Mouse (Mus musculus) forebrain, embryonic 13.5 days (tissue): Measurements from ENCODE around the gene Irgc1. TPM values are rescaled to one million over a fixed set of nuclear protein-coding genes. Genes with fewer than 3 reads are reported as not detected.
A peak's percentile ranks its signal among the peaks of the same experiment; 100 is the strongest.

Experiments
- ATAC-seq: fragments of 200-750 bp; cut with Nextera tagmentation; 2 replicates; pipeline ENCODE4 v1.8.0; 2017
- H3K27ac ChIP-seq: fragments of 300-500 bp; sonication (generic); 2 replicates; pipeline ENCODE4 v1.5.1; 2015; ENCODE audit warnings: inconsistent platforms, mild to moderate bottlenecking, moderate library complexity
- H3K27me3 ChIP-seq: fragments of 300-500 bp; sonication (generic); 2 replicates; pipeline ENCODE4 v1.6.1; 2015; ENCODE audit warnings: mild to moderate bottlenecking, inconsistent platforms
- H3K36me3 ChIP-seq: fragments of 300-500 bp; sonication (generic); 2 replicates; pipeline ENCODE4 v1.6.1; 2015; ENCODE audit warnings: mild to moderate bottlenecking, inconsistent platforms; ENCODE audit not compliant: poor library complexity, severe bottlenecking
- H3K4me1 ChIP-seq: fragments of 300-500 bp; sonication (generic); 2 replicates; pipeline ENCODE4 v1.6.1; 2015; ENCODE audit warnings: inconsistent platforms
- H3K4me2 ChIP-seq: fragments of 300-500 bp; sonication (generic); 2 replicates; pipeline ENCODE4 v1.6.1; 2015; ENCODE audit warnings: inconsistent platforms, mild to moderate bottlenecking, moderate library complexity
- H3K4me3 ChIP-seq: fragments of 300-500 bp; sonication (generic); 2 replicates; pipeline ENCODE4 v1.5.1; 2015; ENCODE audit warnings: mild to moderate bottlenecking, inconsistent platforms
- H3K9ac ChIP-seq: fragments of 300-500 bp; sonication (generic); 2 replicates; pipeline ENCODE4 v1.6.1; 2015; ENCODE audit warnings: mild to moderate bottlenecking, inconsistent platforms
- H3K9me3 ChIP-seq: fragments of 300-500 bp; sonication (generic); replicated peaks from 2 replicates; pipeline ENCODE4 v1.6.1; 2016; ENCODE audit warnings: inconsistent platforms
- WGBS: fragments of 180-500 bp; shearing (Covaris S2); methylation state at CpG from one replicate; pipeline ENCODE4 v1.1.7; 2015; 5-methylcytosine and 5-hydroxymethylcytosine counted together
- polyA plus RNA-seq: library from polyadenylated mRNA; unstranded; fragments of >200 nt; fragmentation: Nextera tagmentation; extraction: Ambion mirVana; gene quantifications from 2 replicates; pipeline ENCODE4 v1.2.1, GENCODE M21; 2015

The Irgc1 gene
- polyA plus RNA-seq, 1 experiment from 2014 or later = 0.15 TPM

- no peaks in the 10 kb centered on the region for H3K9me3 ChIP-seq
- no peak overlapping the region for H3K27ac ChIP-seq
- 79% methylated on average over 7 of the region's 7 CpGs for WGBS
- no peaks in the 10 kb centered on the region for H3K4me1 ChIP-seq
- no peak for ATAC-seq
- H3K9ac ChIP-seq = no peak overlapping the region
- H3K4me3 ChIP-seq = no peak overlapping the region
- no peaks in the 10 kb centered on the region for H3K36me3 ChIP-seq
- no peaks in the 10 kb centered on the region; the same call in 1 of the 2 replicates for H3K27me3 ChIP-seq
- no peak overlapping the region for H3K4me2 ChIP-seq
Observed at GRCm38 (mm10) chr7:24446697-24447340, 5.3 kb downstream of the Irgc1 start.

DNA sequence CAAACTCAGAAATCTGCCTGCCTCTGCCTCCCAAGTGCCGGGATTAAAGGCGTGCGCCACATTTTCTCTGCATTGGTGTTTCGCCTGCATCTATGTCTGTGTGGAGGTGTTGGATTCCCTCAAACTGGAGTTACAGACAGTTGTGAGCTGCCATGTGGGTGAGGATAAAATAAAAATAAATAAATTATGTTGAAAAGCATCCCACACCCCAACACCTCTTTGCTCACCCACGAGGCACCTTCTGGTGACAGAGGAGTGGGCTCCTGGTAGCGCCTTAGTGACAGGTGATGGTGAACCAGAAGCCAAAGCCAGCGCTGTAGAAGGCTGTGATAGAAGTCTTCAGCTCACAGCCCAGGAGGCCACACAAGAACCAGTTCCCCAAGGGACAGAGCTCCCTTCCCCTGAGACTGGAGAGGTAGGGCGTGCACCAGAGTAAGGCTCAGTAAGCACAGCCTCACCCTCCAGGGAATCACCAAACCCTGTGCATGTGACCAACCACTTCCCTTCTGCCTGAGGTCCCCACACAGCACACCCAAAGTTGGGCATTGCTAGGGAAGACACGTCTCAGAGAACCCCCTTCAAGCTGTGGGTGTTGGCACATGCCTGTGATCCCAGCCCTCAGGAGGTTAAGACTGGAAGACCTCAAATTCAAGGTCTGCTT, 6.7 kb downstream of the Irgc1 start:
- WGBS = 91% methylated on average over 9 of the region's 9 CpGs
- no peak overlapping the region for H3K9ac ChIP-seq

GRCm38 (mm10) chr7:24442313-24442712, 9.8 kb downstream of the Irgc1 start:
- Histone ChIP-seq H3K36me3 (no peaks in the 10 kb centered on the region), H3K4me3 (no peak overlapping the region), H3K4me1 (no peaks in the 10 kb centered on the region), H3K4me2 (no peak overlapping the region), H3K9me3 (no peaks in the 10 kb centered on the region), H3K27ac (no peak overlapping the region), H3K27me3 (no peaks in the 10 kb centered on the region), H3K9ac (no peak overlapping the region)
- WGBS = 79% methylated on average over 8 of the region's 8 CpGs
- ATAC-seq = no peak

More for the DNA sequence above, 6.7 kb downstream of the Irgc1 start:
- Histone ChIP-seq H3K9me3 (no peaks in the 10 kb centered on the region), H3K4me2 (no peak overlapping the region), H3K4me1 (no peaks in the 10 kb centered on the region), H3K4me3 (no peak overlapping the region), H3K27ac (no peak overlapping the region), H3K36me3 (no peaks in the 10 kb centered on the region), H3K27me3 (no peaks in the 10 kb centered on the region)
- ATAC-seq = no peak

- no peak overlapping the region for H3K4me3 ChIP-seq
- H3K36me3 ChIP-seq = no peaks in the 10 kb centered on the region
- H3K9ac ChIP-seq = no peak overlapping the region
- no peak for ATAC-seq
- H3K4me2 ChIP-seq = no peak overlapping the region
- 4% methylated on average over 1 of the region's 1 CpGs for WGBS
- H3K4me1 ChIP-seq = no peaks in the 10 kb centered on the region
- H3K9me3 ChIP-seq = no peaks in the 10 kb centered on the region
- H3K27me3 ChIP-seq = no peaks in the 10 kb centered on the region
- H3K27ac ChIP-seq = no peak overlapping the region
Observed at GRCm38 (mm10) chr7:24441785-24442184, 10.3 kb downstream of the Irgc1 start.

- Histone ChIP-seq H3K27ac (no peak overlapping the region), H3K4me1 (no peaks in the 10 kb centered on the region), H3K9me3 (no peaks in the 10 kb centered on the region), H3K27me3 (no peaks in the 10 kb centered on the region), H3K9ac (no peak overlapping the region), H3K36me3 (no peaks in the 10 kb centered on the region), H3K4me2 (no peak overlapping the region), H3K4me3 (no peak overlapping the region)
- ATAC-seq = no peak
- WGBS = 86% methylated on average over 7 of the region's 7 CpGs
Observed at GRCm38 (mm10) chr7:24439891-24440290, 12.2 kb downstream of the Irgc1 start.

- 89% methylated on average over 6 of the region's 6 CpGs for WGBS
- Histone ChIP-seq H3K4me3 (no peak overlapping the region), H3K9me3 (no peaks in the 10 kb centered on the region), H3K27ac (no peak overlapping the region), H3K27me3 (no peaks in the 10 kb centered on the region), H3K9ac (no peak overlapping the region), H3K36me3 (no peaks in the 10 kb centered on the region), H3K4me1 (no peaks in the 10 kb centered on the region), H3K4me2 (no peak overlapping the region)
- ATAC-seq = no peak
Observed at GRCm38 (mm10) chr7:24439191-24439590, 12.9 kb downstream of the Irgc1 start.

- Histone ChIP-seq H3K27me3 (no peaks in the 10 kb centered on the region), H3K4me1 (no peaks in the 10 kb centered on the region), H3K9me3 (no peaks in the 10 kb centered on the region), H3K4me3 (no peak overlapping the region), H3K36me3 (no peaks in the 10 kb centered on the region), H3K27ac (no peak overlapping the region), H3K9ac (no peak overlapping the region), H3K4me2 (no peak overlapping the region)
- 82% methylated on average over 10 of the region's 10 CpGs for WGBS
- ATAC-seq = no peak
Observed at GRCm38 (mm10) chr7:24437981-24438380, 14.1 kb downstream of the Irgc1 start.

DNA sequence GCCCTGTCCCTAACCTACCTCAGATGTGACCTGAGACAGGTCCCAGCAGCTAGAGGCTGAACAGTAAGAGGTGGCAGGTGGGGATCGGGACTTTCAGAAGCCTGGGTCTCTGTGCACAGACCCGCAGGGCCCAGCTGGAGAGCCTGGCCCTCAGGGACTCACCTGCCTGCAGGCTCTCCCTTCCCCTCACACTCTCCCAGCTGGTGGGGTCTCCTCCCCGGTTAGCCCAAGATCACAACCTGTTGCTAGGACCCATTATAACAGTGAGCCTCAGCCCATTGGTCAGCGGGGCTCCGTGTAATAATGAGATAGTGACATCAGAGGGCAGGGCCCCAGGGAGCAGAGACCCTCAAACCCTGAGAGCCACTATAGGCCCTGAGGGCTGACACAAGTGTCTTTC, 16.8 kb downstream of the Irgc1 start:
- ATAC-seq = no peak
- H3K9ac ChIP-seq = no peak overlapping the region
- no peaks in the 10 kb centered on the region for H3K36me3 ChIP-seq
- no peaks in the 10 kb centered on the region for H3K4me1 ChIP-seq
- no peak overlapping the region for H3K4me3 ChIP-seq
- H3K4me2 ChIP-seq = no peak overlapping the region
- H3K27ac ChIP-seq = no peak overlapping the region
- H3K27me3 ChIP-seq = 0 out of 2 replicates have a peak, but pooled peaks cover 2% of the 10 kb centered on the region
- no peaks in the 10 kb centered on the region for H3K9me3 ChIP-seq
- WGBS = 71% methylated on average over 5 of the region's 5 CpGs

DNA sequence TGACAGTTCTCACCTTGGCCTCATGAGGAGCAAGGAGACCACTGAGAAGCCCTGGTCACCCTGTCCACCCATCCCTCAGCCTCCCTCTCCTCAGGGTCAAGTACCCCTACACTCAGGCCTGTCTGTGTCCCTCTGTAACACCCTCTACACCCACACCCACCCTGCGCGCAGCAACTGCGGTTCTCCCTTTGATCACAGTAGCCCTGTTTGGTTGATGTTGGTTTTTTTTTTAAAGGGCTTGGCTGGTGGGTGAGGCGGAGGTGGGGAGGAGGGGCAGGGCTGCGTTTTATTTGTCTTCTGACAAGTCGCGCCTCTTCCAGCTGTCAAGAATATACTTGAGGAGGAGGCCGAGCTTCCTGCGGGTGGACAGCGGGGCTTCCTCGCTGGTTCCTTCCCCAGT, 20.4 kb downstream of the Irgc1 start:
- Histone ChIP-seq H3K36me3 (no peaks in the 10 kb centered on the region), H3K4me1 (peaks cover 5% of the 10 kb centered on the region)
- no peak for ATAC-seq

DNA sequence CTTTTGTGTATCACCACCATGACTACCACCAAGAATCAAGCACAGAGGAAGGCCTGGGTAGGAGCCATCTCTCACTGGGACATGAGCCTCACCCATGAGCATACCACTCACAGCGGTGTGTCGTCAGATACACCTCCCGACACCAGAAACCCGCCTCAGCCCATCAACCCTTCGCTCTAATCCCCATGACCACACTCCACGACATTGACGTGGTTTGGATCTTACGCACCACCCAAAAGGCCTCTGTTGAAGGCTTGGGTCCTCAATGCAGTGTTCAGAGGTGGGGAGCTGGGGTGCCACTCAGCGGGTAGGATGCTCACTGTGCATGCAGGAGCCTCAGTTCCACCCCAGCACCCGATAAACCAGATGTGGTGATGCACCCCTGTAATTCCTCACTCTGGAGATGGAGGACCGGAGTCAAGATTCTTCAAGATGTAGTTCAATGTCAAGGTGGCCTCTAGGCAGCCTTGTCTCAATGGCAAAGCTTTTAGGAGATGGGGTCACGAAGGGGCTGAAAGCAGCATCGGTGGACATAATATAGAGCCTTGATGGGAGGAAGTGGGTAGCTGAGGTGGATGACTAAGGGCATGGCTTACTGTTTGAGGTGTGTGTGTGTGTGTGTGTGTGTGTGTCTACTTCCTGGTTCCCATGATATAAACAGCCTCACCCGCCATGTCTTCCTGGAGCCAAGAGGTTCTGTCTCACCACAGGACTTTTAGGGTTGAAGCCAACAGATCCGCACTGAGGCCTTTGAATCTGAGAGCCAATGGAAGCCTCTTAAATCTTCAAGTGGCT, 21.3 kb downstream of the Irgc1 start:
- 94% methylated on average over 15 of the region's 15 CpGs for WGBS
- no peak overlapping the region for H3K9ac ChIP-seq
- H3K4me2 ChIP-seq = no peak overlapping the region
- no peak for ATAC-seq
- no peaks in the 10 kb centered on the region for H3K9me3 ChIP-seq
- peaks cover 5% of the 10 kb centered on the region for H3K4me1 ChIP-seq
- no peak overlapping the region for H3K4me3 ChIP-seq
- H3K27ac ChIP-seq = no peak overlapping the region
- H3K27me3 ChIP-seq = 0 out of 2 replicates have a peak, but pooled peaks cover 2% of the 10 kb centered on the region
- H3K36me3 ChIP-seq = no peaks in the 10 kb centered on the region

More for the DNA sequence above, 20.4 kb downstream of the Irgc1 start:
- 80% methylated on average over 11 of the region's 11 CpGs for WGBS
- H3K9ac ChIP-seq = no peak overlapping the region
- H3K27ac ChIP-seq = no peak overlapping the region
- H3K9me3 ChIP-seq = no peaks in the 10 kb centered on the region
- 0 out of 2 replicates have a peak, but pooled peaks cover 2% of the 10 kb centered on the region for H3K27me3 ChIP-seq
- H3K4me2 ChIP-seq = no peak overlapping the region
- no peak overlapping the region for H3K4me3 ChIP-seq

DNA sequence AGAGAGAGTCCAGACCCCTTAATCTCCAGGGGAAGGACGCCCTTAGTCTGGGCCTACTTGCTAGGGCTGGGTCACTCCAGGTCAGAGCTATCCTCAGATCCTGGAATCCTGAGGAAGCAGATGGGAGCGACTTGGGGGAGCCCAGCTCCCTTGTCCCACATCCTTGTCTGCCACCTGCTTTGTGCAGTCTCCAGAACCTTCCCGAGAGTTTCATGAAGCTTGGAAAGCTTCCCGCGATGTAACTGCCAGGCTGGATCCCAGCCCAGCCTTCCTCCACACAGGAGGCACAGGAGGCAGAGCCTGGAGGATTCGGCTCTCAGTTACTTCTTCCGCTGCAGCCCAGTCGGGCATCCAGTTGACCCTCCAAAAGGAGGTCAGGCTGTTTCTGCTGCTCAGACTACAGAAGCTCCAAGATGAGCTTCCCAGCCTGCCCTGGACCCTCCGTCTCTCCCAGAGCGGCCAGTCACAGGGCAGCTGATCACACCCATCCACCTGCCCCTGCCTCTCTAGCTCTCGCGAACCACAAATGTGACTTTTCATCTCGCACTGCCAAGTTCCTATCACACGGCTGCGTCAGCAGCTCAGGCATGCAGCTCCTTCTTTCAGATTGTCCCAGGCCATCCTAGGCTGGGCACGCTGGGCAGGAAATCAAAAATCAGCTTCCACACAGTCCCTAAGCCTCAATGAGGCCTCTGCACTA, 22.5 kb downstream of the Irgc1 start:
- ATAC-seq = peak; percentile 67; the same call in 1 of the 2 replicates

More for the DNA sequence above, 22.5 kb downstream of the Irgc1 start:
- H3K27ac ChIP-seq = peak overlapping the region; percentile 40; the same call in 1 of the 2 replicates
- WGBS = 66% methylated on average over 16 of the region's 16 CpGs
- H3K4me3 ChIP-seq = no peak overlapping the region
- H3K4me2 ChIP-seq = no peak overlapping the region
- H3K4me1 ChIP-seq = peaks cover 5% of the 10 kb centered on the region
- H3K36me3 ChIP-seq = no peaks in the 10 kb centered on the region
- H3K9me3 ChIP-seq = no peaks in the 10 kb centered on the region
- H3K9ac ChIP-seq = no peak overlapping the region
- H3K27me3 ChIP-seq = 0 out of 2 replicates have a peak, but pooled peaks cover 2% of the 10 kb centered on the region
